Comparison of ENCODE assay signal across 8 mouse cellular contexts in genomic region chr5:96792422-96792821, GRCm38 (mm10). TPM values are rescaled to one million over a fixed set of nuclear protein-coding genes. Genes with fewer than 3 reads are reported as not detected.
DNase-seq lines count a peak whose midpoint lies in the region; ATAC-seq and TF ChIP-seq lines count a peak whose summit lies in the region.

No protein-coding gene starts in this region.

- ATAC-seq in granulocyte monocyte progenitor cell, adult 5-6 weeks (replicated peaks; ENCODE audit: poor library complexity, severe bottlenecking) = peak; percentile 56
- peak; percentile 24; the same call in 1 of the 2 replicates for ATAC-seq in lung, embryonic 15.5 days (ENCODE audit: borderline replicate concordance, extremely low read depth, low FRiP score, low TSS enrichment)
- no peak for ATAC-seq in hindbrain, embryonic 12.5 days (ENCODE audit: low FRiP score)

- H3K9ac ChIP-seq in ES-Bruce4 (ENCODE audit: low read depth, poor library complexity, severe bottlenecking) = no peak overlapping the region
- no peak overlapping the region for H3K9ac ChIP-seq in lung, embryonic 15.5 days
- no peak overlapping the region for H3K9ac ChIP-seq in hindbrain, embryonic 12.5 days

- H3K27ac ChIP-seq in ES-Bruce4 (ENCODE audit: insufficient read depth, low read length) = peak overlapping the region; percentile 39
- H3K27ac ChIP-seq in kidney, adult 2 months (ENCODE audit: insufficient read depth, low read depth, low read length) = peak overlapping the region; percentile 68
- no peak overlapping the region for H3K27ac ChIP-seq in lung, embryonic 15.5 days
- no peak overlapping the region for H3K27ac ChIP-seq in midbrain, embryonic 10.5 days (replicated peaks)
- H3K27ac ChIP-seq in hindbrain, embryonic 12.5 days = no peak overlapping the region

- H3K4me3 ChIP-seq in ES-Bruce4 (ENCODE audit: low read depth, low read length) = no peak overlapping the region
- H3K4me3 ChIP-seq in kidney, adult 2 months (ENCODE audit: insufficient read depth, low read depth, low read length) = peak overlapping the region; percentile 16; the same call in 1 of the 2 replicates
- no peak overlapping the region; the same call in 1 of the 2 replicates for H3K4me3 ChIP-seq in lung, embryonic 15.5 days
- no peak overlapping the region for H3K4me3 ChIP-seq in midbrain, embryonic 10.5 days
- H3K4me3 ChIP-seq in hindbrain, embryonic 12.5 days = no peak overlapping the region

- 29% methylated on average over 9 of the region's 9 CpGs for WGBS in kidney, adult 2 months
- 52% methylated on average over 9 of the region's 9 CpGs for WGBS in lung, embryonic 15.5 days
- 67% methylated on average over 9 of the region's 9 CpGs for WGBS in midbrain, embryonic 10.5 days
- WGBS in hindbrain, embryonic 12.5 days = 65% methylated on average over 9 of the region's 9 CpGs

- TF ChIP-seq POLR2A in ES-Bruce4 (IDR thresholded peaks at IDR 0.05; ENCODE audit: insufficient read depth, low read length) = no peak
- no peak for TF ChIP-seq POLR2A in kidney, adult 2 months (IDR thresholded peaks at IDR 0.05; ENCODE audit: low read depth, low read length)

- TF ChIP-seq EP300 in ES-Bruce4 (IDR thresholded peaks at IDR 0.05; ENCODE audit: insufficient read depth, low read depth, low read length) = no peak

- DNase-seq in kidney, adult 2 months = peak; percentile 64
- no peak for DNase-seq in midbrain, embryonic 10.5 days (ENCODE audit: low spot score)
- no peak for DNase-seq in thymus, postnatal 4 days
- no peak for DNase-seq in thymus, adult 18-20 months

- TF ChIP-seq CTCF in ES-Bruce4 (IDR thresholded peaks at IDR 0.05; ENCODE audit: low read depth, low read length) = no peak
- no peak for TF ChIP-seq CTCF in kidney, adult 2 months (conservative IDR thresholded peaks at IDR 0.05; ENCODE audit: insufficient read depth, insufficient read length, low read depth, low read length)

- no peaks in the 10 kb centered on the region for H3K4me1 ChIP-seq in ES-Bruce4 (ENCODE audit: control insufficient read depth, insufficient read depth, low read length)
- no peaks in the 10 kb centered on the region; the same call in 1 of the 2 replicates for H3K4me1 ChIP-seq in kidney, adult 2 months (ENCODE audit: control insufficient read depth, insufficient read depth, low read length)
- peaks cover 21% of the 10 kb centered on the region; the same call in 1 of the 2 replicates for H3K4me1 ChIP-seq in lung, embryonic 15.5 days
- H3K4me1 ChIP-seq in midbrain, embryonic 10.5 days = peaks cover 11% of the 10 kb centered on the region
- peaks cover 8% of the 10 kb centered on the region for H3K4me1 ChIP-seq in hindbrain, embryonic 12.5 days

- no peaks in the 10 kb centered on the region for H3K36me3 ChIP-seq in ES-Bruce4 (ENCODE audit: control insufficient read depth, insufficient read depth, low read length, poor library complexity, severe bottlenecking)
- H3K36me3 ChIP-seq in kidney, adult 2 months (ENCODE audit: control insufficient read depth, insufficient read depth, low read length) = no peaks in the 10 kb centered on the region
- no peaks in the 10 kb centered on the region for H3K36me3 ChIP-seq in lung, embryonic 15.5 days
- no peaks in the 10 kb centered on the region for H3K36me3 ChIP-seq in midbrain, embryonic 10.5 days
- H3K36me3 ChIP-seq in hindbrain, embryonic 12.5 days = no peaks in the 10 kb centered on the region

- peaks cover 2% of the 10 kb centered on the region for H3K27me3 ChIP-seq in ES-Bruce4 (ENCODE audit: control insufficient read depth, insufficient read depth, low read length, poor library complexity, severe bottlenecking)
- peaks cover 3% of the 10 kb centered on the region; the same call in 1 of the 2 replicates for H3K27me3 ChIP-seq in kidney, adult 2 months (replicated peaks; ENCODE audit: control insufficient read depth, insufficient read depth, low read length)
- H3K27me3 ChIP-seq in lung, embryonic 15.5 days = no peaks in the 10 kb centered on the region
- peaks cover 22% of the 10 kb centered on the region for H3K27me3 ChIP-seq in midbrain, embryonic 10.5 days (ENCODE audit: low read depth, poor library complexity, severe bottlenecking)
- 0 out of 2 replicates have a peak, but pooled peaks cover 3% of the 10 kb centered on the region for H3K27me3 ChIP-seq in hindbrain, embryonic 12.5 days

- no peaks in the 10 kb centered on the region for H3K9me3 ChIP-seq in ES-Bruce4 (replicated peaks; ENCODE audit: control insufficient read depth, insufficient read depth, low read length, poor library complexity, severe bottlenecking)
- no peaks in the 10 kb centered on the region for H3K9me3 ChIP-seq in lung, embryonic 15.5 days
- H3K9me3 ChIP-seq in midbrain, embryonic 10.5 days (replicated peaks) = no peaks in the 10 kb centered on the region
- no peaks in the 10 kb centered on the region for H3K9me3 ChIP-seq in hindbrain, embryonic 12.5 days (replicated peaks)

- peak overlapping the region; percentile 88 for H3K4me2 ChIP-seq in lung, embryonic 15.5 days
- no peak overlapping the region for H3K4me2 ChIP-seq in hindbrain, embryonic 12.5 days (replicated peaks)

RNA-seq across cellular contexts. Expression of gene Anxa3, which starts 0.7 kb away (rescaled TPM):
- 117 and 129 TPM in 2 replicates for polyA plus RNA-seq in ES-Bruce4 (2011; ENCODE audit: insufficient read depth, insufficient read length, low read depth, missing spikeins)
- 313 and 403 TPM in 2 replicates for total RNA-seq in granulocyte monocyte progenitor cell, adult 5-6 weeks (2014; fragmentation: Nextera tagmentation)
- 343 and 367 TPM in 2 replicates for total RNA-seq in granulocyte monocyte progenitor cell, adult 5-6 weeks (2017)
- 12.1 and 14.5 TPM in 2 replicates for polyA plus RNA-seq in kidney, adult 2 months (2012; rRNA removed)
- 80.0 and 85.7 TPM in 2 replicates for polyA plus RNA-seq in lung, embryonic 15.5 days (2015; fragmentation: Nextera tagmentation; extraction: Ambion mirVana)
- 47.4 and 55.2 TPM in 2 replicates for polyA plus RNA-seq in midbrain, embryonic 10.5 days (2016; fragmentation: Nextera tagmentation; extraction: Ambion mirVana)
- polyA plus RNA-seq in hindbrain, embryonic 12.5 days (2016; fragmentation: Nextera tagmentation; extraction: Ambion mirVana) = 37.3 and 45.7 TPM in 2 replicates

Comparison
In these comparisons a context has a peak if more than half of its experiments do, and no peak if none do; other contexts are left out.
1. H3K27ac ChIP-seq: peak in ES-Bruce4 (single experiment) and kidney, adult 2 months (single experiment); none in lung, embryonic 15.5 days (single experiment), midbrain, embryonic 10.5 days (single experiment) and hindbrain, embryonic 12.5 days (single experiment).